Mouse (Mus musculus) lung, adult 18-20 months (tissue): ENCODE measurements around the gene Slc25a45.
A peak's percentile ranks its signal among the peaks of the same experiment; 100 is the strongest.

Experiments
- DNase-seq, 2 experiments: peaks; one replicate each; pipeline ENCODE4 v3.0.0; 2022; ENCODE audit warnings: mixed read lengths in 2 of 2

Gene Slc25a45

DNA sequence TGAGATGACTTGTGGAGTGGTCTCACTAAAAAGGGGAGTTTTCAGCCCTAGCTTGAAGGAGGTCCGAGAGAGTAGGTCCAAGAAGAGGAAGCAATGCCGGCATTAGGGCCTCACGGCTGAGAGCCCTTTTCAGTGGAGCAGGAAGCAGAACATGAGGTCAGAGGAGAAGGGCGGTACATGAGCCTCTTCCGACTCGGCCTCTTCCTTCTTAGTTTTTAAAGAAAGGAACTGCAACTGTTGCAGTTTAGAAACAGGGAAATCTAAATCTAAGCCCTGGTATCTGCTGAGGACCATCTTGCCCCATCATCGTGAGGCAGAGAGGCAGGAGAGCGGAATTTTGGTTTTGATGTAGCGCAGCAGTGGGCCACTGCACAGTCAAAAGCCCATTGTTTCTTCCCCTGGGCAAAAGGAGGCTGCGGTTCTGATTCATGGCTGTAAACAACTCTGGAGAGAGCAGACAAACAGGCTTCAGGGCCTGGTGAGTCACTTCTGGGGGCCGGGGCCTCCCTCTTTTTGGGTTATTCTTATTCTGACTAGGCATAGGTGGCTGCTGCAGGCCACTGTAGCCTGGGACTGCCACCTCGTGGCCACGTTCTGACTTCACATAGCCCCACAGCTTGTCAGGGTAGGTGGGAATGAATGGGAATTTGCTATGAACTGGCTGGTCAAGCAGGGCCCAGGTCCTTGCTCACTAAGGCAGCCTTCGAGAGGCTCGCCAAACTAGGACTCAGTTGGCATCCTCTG is at the start of gene Slc25a45:
Gene Slc25a45 (plus strand): TSS at position 191 of the 744 bp plus-strand sequence.
- peak; percentile 78 to 84 for DNase-seq

DNA sequence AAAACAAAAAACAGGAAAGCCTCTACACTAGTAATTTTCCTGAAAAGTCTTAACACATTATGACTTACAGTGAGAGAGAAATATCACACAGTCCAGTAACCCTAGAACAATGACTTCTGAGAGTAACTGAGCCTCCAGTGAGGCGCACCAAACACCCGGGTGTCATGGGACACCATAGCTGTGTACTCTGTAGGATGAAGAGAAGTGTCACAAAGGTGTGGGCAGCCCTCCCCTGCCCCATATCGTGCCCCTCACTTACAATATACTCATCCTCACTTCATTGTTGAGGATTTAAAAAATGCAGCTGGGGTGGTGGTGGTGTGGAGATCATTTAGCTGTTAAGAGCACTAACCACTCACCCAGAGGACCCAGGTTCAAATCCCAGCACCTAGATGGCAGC is 49.5 kb upstream of the Slc25a45 start:
- no peak for DNase-seq

DNA sequence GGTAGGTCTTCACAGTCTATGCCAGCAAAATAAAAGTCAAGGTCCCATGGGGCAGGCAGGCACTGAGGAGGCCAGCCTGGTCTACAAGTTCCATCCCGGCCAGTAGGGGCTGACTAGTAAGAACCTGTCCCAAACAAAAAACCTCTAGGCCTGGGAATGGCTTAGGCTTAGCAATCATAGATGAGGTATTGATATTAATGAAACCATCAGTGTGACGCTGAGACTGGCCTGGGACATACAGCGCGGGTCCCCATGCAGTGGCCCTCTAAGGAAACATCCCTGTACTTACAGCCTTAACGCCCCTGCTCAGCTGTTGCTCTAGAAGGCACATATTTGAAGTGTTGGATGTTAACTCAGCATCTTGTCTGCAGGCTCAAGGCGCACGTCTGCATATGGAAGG is 48.7 kb upstream of the Slc25a45 start:
- DNase-seq: no peak

DNA sequence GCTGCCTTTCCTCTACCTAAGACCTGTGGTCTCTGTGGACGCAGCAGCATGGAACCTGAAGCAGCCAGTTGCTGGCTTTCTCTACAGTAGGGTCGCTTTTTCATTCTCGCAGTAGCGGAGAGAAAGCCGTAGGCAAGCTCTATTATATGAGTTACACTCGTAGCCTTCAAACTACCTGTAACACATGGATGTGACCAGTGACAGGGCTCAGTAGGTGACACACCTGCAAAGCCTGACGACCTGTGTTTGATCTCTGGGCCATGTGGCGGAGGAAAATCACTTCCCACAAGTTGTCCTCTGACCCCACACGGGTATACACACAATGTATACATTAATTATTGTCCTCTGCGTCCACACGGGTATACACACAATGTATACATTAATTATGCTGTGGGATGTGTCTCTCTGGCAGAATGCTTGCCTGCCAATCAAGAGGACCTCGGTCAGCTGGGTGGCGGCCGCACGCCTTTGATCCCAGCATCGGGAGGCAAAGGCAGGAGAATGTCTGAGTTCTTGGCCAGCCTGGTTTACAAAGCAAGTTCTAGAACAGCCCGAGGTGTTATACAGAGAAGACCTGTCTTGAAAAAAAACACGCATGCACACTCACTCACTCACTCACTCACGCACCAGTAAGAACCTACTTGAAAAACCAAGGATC is 47.5 kb upstream of the Slc25a45 start:
- no peak for DNase-seq

DNA sequence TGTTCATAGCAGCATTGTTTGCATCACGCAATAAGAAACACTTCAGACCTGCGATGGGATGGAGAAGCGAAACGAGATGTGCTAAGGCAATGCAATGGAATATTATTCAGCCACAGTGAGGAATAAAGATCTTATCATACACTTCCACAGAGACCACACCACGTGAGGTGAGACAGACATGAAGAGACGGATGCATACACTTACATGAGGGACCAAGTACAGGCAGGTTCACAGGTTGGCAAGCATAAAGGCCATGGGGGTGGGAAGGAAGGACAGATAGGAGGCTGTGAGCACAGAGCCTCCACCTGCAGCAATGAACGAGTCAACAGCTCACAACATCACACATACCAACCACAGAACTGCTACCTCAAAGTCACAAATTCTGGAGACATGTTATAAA is 46.8 kb upstream of the Slc25a45 start:
- no peak for DNase-seq

DNA sequence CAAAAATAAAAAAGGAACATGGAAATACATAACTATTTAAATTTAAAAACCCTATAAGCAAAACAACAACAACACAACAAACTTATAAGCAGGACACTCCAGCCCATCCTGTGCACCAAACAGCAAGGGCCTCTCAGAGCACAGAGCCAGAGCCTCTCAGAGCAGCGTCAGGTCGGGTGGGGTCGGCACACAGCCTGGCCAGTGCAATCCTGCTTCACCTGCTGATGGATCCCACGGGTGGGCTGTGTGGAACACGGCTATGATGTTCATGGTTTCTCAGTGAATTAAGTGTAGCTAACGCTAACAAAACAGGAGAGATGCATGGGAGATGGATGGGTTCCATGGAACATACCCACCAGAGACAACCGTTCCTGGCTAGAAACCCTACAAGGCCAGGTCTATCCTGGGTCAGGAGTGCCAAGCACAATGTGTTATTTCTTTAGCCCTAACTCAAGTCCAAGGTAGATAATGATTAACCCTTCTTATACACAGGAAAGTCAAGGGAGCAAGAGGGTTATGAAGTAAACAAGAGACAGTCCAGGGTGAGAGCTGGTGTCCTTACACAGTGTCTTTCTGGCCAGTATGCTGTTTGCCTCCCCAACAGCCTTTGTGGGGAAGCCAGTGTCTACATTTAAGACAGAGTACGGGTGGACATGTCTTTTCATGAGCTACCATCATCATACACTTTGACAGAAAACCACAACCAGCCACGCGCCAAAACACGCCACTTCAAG is 46.2 kb upstream of the Slc25a45 start:
- DNase-seq: no peak

DNA sequence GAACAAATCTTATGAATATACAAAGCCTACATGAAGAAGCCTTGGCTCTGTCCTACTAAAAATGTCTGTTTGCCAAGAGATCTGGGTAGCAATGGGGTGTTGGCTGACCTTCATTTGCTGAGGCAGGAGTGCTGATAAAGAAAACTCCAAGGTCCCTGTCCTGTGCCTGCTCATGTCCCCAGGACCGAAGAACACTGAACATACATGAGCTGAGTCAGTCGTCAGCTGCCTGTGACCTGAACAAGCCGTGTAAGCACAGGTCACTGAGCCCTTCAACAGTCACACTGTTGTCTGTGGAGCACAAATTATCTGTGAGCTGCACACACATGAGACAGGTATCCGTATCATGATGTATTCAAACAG is 45.7 kb upstream of the Slc25a45 start:
- DNase-seq: no peak

DNA sequence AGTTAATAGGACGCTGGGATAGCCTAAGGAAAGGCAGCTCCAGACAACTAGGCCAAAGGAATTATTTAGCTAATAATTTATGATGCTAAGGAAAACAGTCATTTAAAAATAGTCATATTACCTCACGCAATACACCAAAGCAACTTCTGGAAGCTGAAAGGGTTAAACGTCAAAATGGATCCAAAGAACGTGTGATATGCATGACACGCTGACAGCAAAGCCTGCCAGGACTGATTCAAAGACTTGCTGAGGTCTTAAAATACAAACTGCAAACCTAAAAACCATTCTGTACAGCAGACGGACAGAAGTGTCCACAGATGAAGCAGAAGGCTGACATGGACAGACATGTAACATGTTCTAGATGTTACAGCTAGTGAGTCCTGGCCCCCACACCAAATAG is 45.3 kb upstream of the Slc25a45 start:
- no peak for DNase-seq

DNA sequence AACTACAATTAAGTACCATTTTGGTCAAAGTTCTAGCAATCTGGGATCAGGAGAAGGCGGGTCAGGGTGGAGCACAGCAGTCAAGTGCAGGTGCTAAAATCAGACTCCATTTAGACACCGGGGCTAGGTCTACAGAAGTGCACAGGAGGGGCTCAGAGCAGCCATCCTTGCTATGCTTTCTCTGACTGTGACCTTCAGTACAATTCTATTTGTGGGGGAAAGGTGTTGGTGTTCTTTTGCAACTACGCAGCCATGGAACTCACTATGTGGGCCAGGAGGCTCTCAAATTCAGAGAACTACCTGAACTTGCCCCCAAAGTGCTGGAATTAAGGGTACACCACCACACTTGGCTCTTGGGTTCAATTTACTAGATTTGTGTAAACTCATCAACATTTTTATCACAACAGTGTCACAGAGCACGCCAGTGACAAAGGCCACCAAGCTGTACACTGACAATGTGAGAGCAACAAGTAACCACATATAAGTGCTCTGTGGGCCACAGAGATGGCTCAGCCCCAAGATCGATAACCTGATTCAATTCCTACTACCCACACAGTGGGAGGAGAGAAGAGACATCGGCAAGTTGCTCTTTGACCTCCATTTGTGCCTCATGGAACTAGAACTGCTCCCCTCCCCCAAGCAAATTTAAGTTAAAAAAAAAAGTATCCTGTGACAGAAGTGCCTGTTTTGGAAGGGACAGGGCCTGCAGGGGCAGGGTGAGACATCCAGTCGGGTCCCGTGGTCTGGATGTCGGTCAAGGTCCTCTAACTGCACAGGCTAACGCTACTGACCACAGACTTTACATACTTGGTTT is 44.1 kb upstream of the Slc25a45 start:
- DNase-seq: peak in 1 of 2 experiments; percentile 20

DNA sequence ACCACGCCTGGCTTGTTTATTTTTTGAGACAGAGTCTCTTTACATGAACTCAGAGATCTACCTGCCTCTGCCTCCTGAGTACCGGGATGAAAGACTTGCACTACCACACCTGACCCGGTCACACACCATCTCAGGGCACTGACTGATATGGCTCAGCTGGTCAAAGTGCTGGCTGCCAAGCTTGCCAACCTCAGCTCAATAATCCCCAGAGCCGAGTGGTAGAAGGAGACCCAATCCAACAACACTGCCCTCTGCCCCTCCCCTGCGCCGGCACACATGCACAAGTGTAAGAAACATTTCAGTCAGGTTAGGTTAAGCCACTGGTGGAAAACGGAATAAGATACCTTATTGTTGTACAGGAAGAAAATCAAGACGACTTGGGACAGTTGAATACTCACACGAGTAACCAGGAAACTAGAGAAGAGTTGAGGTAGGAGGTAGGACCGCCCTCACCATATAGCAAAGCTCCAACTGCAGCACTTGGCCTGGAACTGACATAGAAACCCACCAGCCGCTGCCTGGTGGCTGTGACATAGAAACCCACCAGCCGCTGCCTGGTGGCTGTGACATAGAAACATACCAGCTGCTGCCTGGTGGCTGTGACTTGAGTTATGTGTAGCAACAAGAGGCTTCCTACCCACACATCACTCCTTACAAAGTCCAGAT is 43.2 kb upstream of the Slc25a45 start:
- DNase-seq: peak in 1 of 2 experiments; percentile 32

DNA sequence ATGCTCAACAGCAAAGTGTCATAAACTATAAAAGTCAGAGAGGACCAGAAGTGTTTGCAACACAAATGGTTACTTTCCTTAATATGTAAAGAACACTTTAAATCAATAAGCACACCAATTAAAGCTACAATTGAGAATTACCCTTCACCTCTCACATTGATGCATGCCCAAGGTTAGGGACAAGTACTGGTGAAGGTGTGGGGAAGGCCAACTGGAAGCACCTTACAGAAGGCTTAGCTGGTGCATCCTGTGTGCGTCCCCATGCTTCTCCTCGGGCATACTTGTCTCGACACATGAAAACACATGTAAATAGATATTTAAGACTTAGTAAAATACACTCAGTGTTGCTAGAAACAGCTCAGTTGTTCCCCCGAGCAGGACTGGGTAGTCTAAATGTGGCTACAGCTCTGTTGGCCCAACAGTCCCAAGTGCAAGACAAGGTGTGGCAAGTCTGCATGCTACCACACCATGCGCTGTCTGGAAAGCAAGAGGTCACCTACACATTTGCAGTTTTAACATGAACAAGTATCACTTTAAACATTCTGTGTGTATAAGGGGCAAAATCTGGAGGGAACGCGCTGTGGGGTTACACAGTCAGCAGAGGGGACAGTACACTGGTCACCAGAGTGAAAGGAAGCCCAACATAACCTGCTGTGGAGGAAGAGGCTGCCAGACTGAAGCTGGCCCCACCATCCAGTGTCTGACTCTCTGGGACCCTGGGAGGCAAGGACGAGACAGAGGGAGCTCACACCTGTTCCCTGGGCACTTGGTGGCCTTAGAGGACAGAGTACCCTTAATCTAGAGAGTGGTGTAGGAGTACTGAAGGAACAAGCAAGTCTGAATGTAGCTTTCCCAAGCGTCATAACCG is 42.3 kb upstream of the Slc25a45 start:
- peak in 1 of 2 experiments; percentile 22 for DNase-seq

DNA sequence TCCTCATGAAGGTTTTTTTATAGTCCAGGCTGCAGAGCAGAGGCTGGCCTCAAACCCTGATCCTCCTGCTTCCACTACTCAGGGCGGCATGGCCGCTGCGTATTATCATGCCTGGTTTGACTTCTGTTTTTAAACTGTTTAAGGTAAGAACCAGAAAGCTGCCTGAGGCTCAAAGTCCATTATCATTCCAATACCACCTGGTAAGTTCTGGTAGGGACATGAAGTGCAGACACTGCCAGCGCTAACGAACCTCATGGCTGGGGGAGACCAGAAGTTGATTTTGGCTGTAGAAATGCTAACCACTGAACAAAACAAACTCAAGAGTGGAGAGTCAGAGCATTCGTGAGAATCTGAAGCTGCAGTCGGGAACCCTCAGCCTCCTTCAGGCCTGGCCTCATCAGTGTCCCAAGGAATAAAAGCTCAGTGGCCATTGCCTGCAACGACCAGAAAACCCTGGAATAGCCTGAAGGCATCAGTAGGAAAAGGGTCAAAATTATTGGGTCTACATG is 41.6 kb upstream of the Slc25a45 start:
- DNase-seq: peak in 1 of 2 experiments; percentile 22

DNA sequence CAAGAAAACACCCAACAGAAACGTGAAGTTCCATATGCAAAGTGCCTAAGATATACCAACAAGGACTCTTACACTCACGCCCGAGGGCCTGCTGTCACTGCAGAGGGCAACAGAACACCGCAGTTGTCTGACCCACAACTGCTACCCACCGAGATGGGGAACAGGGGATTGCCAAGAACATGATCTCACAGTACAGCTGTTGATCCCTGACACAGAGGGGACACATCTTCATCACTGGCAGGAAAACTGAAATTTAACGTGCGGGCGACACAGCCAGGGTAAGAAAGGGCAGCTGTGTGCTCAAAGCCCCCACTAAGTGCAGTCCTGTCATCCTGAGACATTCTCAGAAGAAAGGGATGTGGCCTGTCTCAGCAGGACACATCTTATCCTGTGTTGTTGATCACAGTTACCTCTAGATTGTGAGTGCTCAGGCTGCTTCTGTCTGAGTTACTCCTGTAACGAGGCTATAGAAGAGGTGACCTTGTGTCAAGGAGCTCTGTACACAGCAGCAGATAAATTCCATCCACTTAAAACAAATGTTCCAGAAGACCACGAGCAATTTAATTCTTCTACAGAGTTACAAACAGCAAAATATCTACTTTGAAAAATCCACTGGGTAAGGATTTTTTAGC is 40.6 kb upstream of the Slc25a45 start:
- DNase-seq: peak in 1 of 2 experiments; percentile 35

DNA sequence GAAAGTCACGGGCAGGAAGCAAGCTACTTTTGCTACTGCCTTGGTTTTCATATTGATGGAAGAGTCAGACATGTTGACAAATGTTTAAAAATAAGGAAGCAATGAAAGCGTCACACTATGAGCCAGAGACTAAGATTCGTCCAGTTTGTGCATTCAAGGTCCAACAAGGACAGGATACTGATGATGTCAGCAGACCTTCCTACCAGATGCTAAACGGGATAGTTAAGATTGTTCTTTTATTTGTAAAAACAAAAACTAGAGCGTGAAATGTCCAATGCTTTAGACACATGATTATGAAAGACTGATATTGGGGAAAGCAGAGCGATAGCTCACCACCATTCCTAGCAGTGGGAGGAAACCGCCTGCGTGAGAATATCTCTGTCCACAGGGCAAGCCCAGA is 40.0 kb upstream of the Slc25a45 start:
- peak in 1 of 2 experiments; percentile 25 for DNase-seq

DNA sequence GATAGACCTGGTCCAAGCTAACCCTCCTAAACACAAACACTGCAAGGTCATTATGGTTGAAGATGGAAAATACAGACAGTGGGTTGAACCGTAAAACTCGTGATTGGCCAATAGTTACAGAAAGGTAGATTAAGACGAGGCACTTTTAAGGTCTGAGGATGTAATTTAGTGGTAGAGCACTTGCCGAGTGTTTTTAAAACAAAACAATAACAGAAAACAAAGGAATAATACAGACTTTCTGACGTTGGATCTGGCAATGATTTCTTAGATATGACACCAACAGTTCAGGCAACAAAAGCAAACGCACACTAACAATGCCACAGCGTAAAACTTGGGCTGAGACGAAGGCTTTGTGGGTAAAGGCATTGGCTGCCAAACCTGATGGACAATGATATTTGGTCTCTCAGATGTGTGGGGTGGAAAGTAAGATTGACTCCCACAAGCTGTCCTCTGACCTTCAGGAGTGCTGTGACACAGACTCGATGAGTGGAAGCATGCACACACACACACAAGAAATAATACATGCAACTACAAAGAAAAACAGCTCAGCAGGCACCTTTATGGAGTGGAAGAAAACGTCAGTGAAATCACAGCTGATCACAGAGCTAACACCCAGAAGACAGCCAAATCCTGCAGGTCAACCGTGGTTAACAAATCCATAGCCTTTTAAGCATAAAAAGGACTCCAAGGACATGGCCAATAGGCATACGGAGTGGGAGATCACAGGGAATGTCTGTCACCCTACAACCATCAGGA is 39.3 kb upstream of the Slc25a45 start:
- DNase-seq: peak in 1 of 2 experiments; percentile 17

DNA sequence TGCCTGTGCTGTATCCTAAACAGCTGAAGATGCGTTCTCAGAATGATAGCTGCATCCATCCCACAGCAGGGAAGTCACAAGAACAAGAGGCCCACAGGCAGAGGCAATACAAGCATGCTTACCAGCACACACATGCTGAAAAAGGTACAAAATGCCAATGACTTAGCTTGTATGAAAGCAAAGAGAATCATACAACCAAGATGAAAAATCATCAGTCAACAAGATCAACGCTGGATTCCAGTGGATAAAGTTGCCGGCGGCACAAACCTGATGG is 38.8 kb upstream of the Slc25a45 start:
- DNase-seq: peak in 1 of 2 experiments; percentile 18

DNA sequence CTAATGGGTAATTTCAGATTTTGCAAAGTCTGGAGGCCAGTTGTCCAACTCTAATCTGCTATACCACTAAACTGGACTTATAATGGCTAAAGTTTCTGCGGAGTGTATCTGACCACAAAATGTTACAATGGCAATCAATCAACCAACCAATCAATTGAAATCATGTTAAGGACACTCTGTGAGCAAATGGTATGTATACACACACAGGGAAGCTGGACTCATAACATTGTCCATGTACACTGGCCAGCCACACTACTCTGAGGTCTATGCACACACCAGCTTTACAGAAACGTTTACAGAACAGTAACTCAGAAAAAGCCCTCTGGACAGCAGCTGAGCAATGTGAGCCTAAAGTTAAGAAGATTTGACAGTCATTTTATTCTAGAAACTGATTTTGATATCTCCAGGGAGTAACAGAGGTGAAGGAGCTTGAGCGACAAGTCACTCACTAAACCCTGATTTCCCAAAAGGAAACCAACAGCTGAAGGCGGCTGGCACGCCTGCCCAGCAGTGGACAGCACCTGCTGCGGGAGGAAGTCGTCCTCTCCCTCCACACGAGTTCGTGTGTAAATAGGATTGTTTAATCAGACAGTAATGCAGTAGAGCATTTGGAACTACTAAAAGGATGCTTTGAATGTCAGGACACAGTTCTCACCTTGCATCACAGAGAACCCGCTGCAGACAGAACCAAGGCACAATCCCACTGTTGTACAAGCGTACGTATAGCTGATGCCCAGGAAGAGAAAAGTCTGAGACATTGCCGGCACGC is 38.1 kb upstream of the Slc25a45 start:
- DNase-seq: peak in 1 of 2 experiments; percentile 63

DNA sequence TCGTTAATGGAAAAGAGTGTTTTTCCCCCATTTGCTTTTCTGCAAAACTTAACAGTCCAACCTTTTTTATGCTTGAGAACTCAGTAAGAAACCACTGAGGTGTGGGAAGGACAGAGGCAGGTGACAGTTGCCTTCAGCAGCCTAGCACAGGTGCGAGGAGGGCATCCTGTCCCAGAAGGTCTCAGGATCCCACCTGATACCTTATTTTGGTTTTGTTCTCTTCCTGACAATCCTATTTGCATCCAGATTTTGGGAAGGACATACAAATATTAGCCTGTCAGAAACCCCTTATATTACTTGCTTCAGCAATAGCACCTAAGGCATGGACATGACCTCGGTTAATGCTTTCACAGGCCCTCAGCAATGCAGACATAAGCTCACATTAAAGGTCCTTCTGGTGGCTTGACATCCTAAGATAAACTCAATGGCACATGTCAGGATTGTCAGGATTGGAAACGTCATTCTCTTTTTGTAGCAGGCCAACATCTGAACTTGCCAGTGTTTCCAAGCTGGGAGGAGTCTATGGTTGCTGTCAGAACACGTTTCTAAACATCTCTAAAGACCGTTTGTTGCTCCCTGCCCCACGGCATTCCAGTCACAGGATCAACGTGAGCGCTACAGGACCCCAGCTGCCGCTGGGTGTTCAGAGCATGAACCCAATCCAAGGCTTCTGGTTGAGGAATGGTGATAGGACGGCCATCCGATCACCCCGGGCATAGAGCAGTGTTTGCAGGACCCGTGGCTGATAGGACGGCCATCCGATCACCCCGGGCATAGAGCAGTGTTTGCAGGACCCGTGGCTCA is 37.3 kb upstream of the Slc25a45 start:
- DNase-seq: peak; percentile 67 to 73
